9 mouse cellular contexts compared by ENCODE assay signal in genomic region chr4:63233557-63234452, GRCm38 (mm10). TPM values are rescaled to one million over a fixed set of nuclear protein-coding genes. Genes with fewer than 3 reads are reported as not detected.
A peak's percentile ranks its signal among the peaks of the same experiment; 100 is the strongest.
DNase-seq lines count a peak whose midpoint lies in the region; ATAC-seq lines count a peak whose summit lies in the region.
"Had no signal": no experiment of that assay in that cellular context is flagged by ENCODE, and none has a peak within 500 bp of the region (broad histone marks: within the 10 kb centered on the region; RNA-seq: fewer than 3 reads in every experiment).

No protein-coding gene starts in this region.

- no peak overlapping the region for H3K4me2 ChIP-seq in embryonic facial prominence, embryonic 13.5 days
- H3K4me2 ChIP-seq in intestine, embryonic 15.5 days (replicated peaks), result no peak overlapping the region
- H3K4me2 ChIP-seq: embryonic facial prominence, embryonic 15.5 days had no signal

- no peak overlapping the region for H3K4me3 ChIP-seq in embryonic facial prominence, embryonic 13.5 days
- H3K4me3 ChIP-seq in intestine, embryonic 15.5 days (replicated peaks), result no peak overlapping the region
- H3K4me3 ChIP-seq: embryonic facial prominence, embryonic 15.5 days had no signal

- WGBS in embryonic facial prominence, embryonic 13.5 days, result 60% methylated on average over 7 of the region's 7 CpGs
- WGBS in intestine, embryonic 15.5 days, result 39% methylated on average over 7 of the region's 7 CpGs

- ATAC-seq in embryonic facial prominence, embryonic 13.5 days (ENCODE audit: insufficient number of reproducible peaks, insufficient read depth, low FRiP score, low TSS enrichment, low read depth), result no peak
- peak; percentile 36 for ATAC-seq in intestine, embryonic 15.5 days

- H3K9ac ChIP-seq in embryonic facial prominence, embryonic 13.5 days, result no peak overlapping the region
- H3K9ac ChIP-seq in intestine, embryonic 15.5 days, result no peak overlapping the region
- H3K9ac ChIP-seq: embryonic facial prominence, embryonic 15.5 days had no signal

- H3K27ac ChIP-seq in embryonic facial prominence, embryonic 13.5 days, result 0 out of 2 replicates have a peak overlapping the region, but pooled peaks have one; percentile 8
- H3K27ac ChIP-seq in intestine, embryonic 15.5 days, result peak overlapping the region; percentile 79

- no peaks in the 10 kb centered on the region for H3K9me3 ChIP-seq in embryonic facial prominence, embryonic 13.5 days
- H3K9me3 ChIP-seq in intestine, embryonic 15.5 days, result no peaks in the 10 kb centered on the region
- H3K9me3 ChIP-seq: embryonic facial prominence, embryonic 15.5 days had no signal

- H3K27me3 ChIP-seq in embryonic facial prominence, embryonic 13.5 days, result no peaks in the 10 kb centered on the region
- no peaks in the 10 kb centered on the region for H3K27me3 ChIP-seq in intestine, embryonic 15.5 days (replicated peaks)
- H3K27me3 ChIP-seq: embryonic facial prominence, embryonic 15.5 days had no signal

- H3K36me3 ChIP-seq in embryonic facial prominence, embryonic 13.5 days, result peaks cover 56% of the 10 kb centered on the region
- no peaks in the 10 kb centered on the region for H3K36me3 ChIP-seq in intestine, embryonic 15.5 days

- DNase-seq in left cerebral cortex, adult 18-20 months (ENCODE audit: low spot score in 2 of 2), result peak; percentile 47 to 53
- DNase-seq in left cerebral cortex, adult 11 months (ENCODE audit: low spot score), result no peak
- peak; percentile 80 for DNase-seq in lung, postnatal 10 days
- no peak for DNase-seq in urinary bladder, adult 2 months (ENCODE audit: low spot score)
- DNase-seq in layer of hippocampus, adult 11-12 months (ENCODE audit: low spot score), result no peak
- no peak for DNase-seq in testis, postnatal 10 days (ENCODE audit: low spot score)

- H3K4me1 ChIP-seq in embryonic facial prominence, embryonic 13.5 days, result peaks cover 79% of the 10 kb centered on the region
- peaks cover 64% of the 10 kb centered on the region for H3K4me1 ChIP-seq in intestine, embryonic 15.5 days (replicated peaks)

RNA-seq across cellular contexts. Expression of gene Col27a1, which starts 20.0 kb away (rescaled TPM):
- 1 to 10 TPM; 4.2 to 5.2 TPM for total RNA-seq in left cerebral cortex, adult 18-20 months (2021)
- polyA plus RNA-seq in embryonic facial prominence, embryonic 13.5 days (2015; fragmentation: Nextera tagmentation; extraction: Ambion mirVana), result 26.1 and 30.2 TPM in 2 replicates
- polyA plus RNA-seq in intestine, embryonic 15.5 days (2015; fragmentation: Nextera tagmentation; extraction: Ambion mirVana), result 13.1 and 13.3 TPM in 2 replicates
- polyA plus RNA-seq in urinary bladder, adult 2 months (2012; rRNA removed), result 12.3 and 13.3 TPM in 2 replicates

Comparison
In these comparisons a context has a peak if more than half of its experiments do, and no peak if none do; other contexts are left out.
1. DNase-seq: peak in left cerebral cortex, adult 18-20 months (2 of 2) and lung, postnatal 10 days (single experiment); none in left cerebral cortex, adult 11 months (single experiment), urinary bladder, adult 2 months (single experiment), layer of hippocampus, adult 11-12 months (single experiment) and testis, postnatal 10 days (single experiment).